ENCODE assay signal across 8 mouse cellular contexts in the genomic region with DNA sequence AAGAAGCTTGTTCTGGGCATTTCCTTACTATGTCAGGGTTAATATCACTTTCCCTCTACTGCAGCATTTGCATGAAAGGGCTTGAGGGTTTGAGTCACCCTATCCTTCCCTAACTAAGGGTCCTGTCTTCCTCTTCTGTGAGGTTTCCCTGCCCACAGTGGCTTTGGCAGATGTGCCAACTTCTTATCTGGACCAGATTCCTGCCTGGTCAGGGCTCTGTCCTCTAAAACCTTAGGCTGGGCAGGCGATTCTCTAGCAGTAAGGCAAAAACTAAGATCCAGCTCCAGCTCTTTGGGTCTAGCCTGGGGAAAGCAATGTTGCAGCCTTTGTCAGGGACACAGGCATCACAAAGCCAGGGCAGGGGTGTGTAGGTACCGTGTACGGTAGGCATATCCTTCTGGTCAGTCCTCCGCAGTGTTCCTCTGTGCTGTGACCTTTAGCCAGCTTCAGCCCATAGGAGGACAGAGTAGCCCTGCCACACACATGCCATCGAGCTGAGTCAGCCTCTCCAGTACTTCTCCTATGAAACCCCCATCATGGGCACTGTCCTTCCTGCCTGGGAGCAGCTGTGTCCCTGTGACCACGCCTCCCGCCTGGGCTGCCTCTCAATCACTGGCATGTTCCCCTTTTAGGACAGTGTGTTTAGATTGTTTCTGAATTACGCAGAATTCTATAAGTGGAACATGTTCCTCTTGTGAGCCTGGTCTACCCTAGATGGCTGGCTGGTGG. TPM values are rescaled to one million over a fixed set of nuclear protein-coding genes. Genes with fewer than 3 reads are reported as not detected.
DNase-seq lines count a peak whose midpoint lies in the region; ATAC-seq lines count a peak whose summit lies in the region.

No protein-coding gene starts in this region.

- H3K4me2 ChIP-seq in stomach, embryonic 16.5 days (ENCODE audit: low read depth, low read length) = no peak overlapping the region
- no peak overlapping the region for H3K4me2 ChIP-seq in forebrain, embryonic 16.5 days (ENCODE audit: low read length)

- H3K9ac ChIP-seq in stomach, embryonic 16.5 days (ENCODE audit: low read length) = no peak overlapping the region
- no peak overlapping the region for H3K9ac ChIP-seq in forebrain, embryonic 16.5 days (replicated peaks; ENCODE audit: low read depth, low read length)

- 78% methylated on average over 8 of the region's 8 CpGs for WGBS in stomach, embryonic 16.5 days
- WGBS in forebrain, embryonic 16.5 days = 95% methylated on average over 8 of the region's 8 CpGs

- H3K4me1 ChIP-seq in stomach, embryonic 16.5 days (ENCODE audit: control insufficient read depth, insufficient read depth, low read length) = no peaks in the 10 kb centered on the region
- no peaks in the 10 kb centered on the region for H3K4me1 ChIP-seq in forebrain, embryonic 16.5 days (replicated peaks; ENCODE audit: control insufficient read depth, insufficient read depth, low read length)

- H3K27ac ChIP-seq in stomach, embryonic 16.5 days (ENCODE audit: low read length) = peak overlapping the region; percentile 10; the same call in 1 of the 2 replicates
- H3K27ac ChIP-seq in forebrain, embryonic 16.5 days (ENCODE audit: low read length) = no peak overlapping the region

- no peaks in the 10 kb centered on the region for H3K27me3 ChIP-seq in stomach, embryonic 16.5 days (ENCODE audit: control insufficient read depth, insufficient read depth, low read length)
- H3K27me3 ChIP-seq in forebrain, embryonic 16.5 days (replicated peaks; ENCODE audit: control insufficient read depth, insufficient read depth, low read length) = no peaks in the 10 kb centered on the region

- H3K4me3 ChIP-seq in stomach, embryonic 16.5 days (replicated peaks; ENCODE audit: low read length) = no peak overlapping the region
- no peak overlapping the region for H3K4me3 ChIP-seq in forebrain, embryonic 16.5 days (replicated peaks; ENCODE audit: low read length)

- intact Hi-C loops in left cerebral cortex, postnatal 36 days (cut with DNase I) = no loop called here
- intact Hi-C loops in heart, postnatal 36 days (cut with DNase I) = loop anchor here (5.0 kb wide), 1 partner anchor 41 kb away; no protein-coding TSS in a partner anchor

- DNase-seq in left cerebral cortex, adult 9 months (ENCODE audit: low spot score in 2 of 2) = peak; percentile 10 to 20
- no peak for DNase-seq in left cerebral cortex, postnatal 36 days (ENCODE audit: low spot score in 2 of 2)
- DNase-seq in c-Kit-positive CD71-negative TER-119-negative erythroid progenitor cells, embryonic 14.5 days (ENCODE audit: low read depth) = peak; percentile 47
- DNase-seq in heart, postnatal 36 days = peak; percentile 60 to 66
- DNase-seq in lung, adult 18-20 months = peak; percentile 73 to 79
- DNase-seq in MN1 (ENCODE audit: low spot score) = no peak

- H3K9me3 ChIP-seq in stomach, embryonic 16.5 days (replicated peaks; ENCODE audit: control insufficient read depth, low read length) = no peaks in the 10 kb centered on the region
- H3K9me3 ChIP-seq in forebrain, embryonic 16.5 days (ENCODE audit: control insufficient read depth, low read length) = no peaks in the 10 kb centered on the region

- peaks cover 3% of the 10 kb centered on the region; the same call in 1 of the 2 replicates for H3K36me3 ChIP-seq in stomach, embryonic 16.5 days (ENCODE audit: control insufficient read depth, insufficient read depth, low read length)
- H3K36me3 ChIP-seq in forebrain, embryonic 16.5 days (ENCODE audit: control insufficient read depth, insufficient read depth) = no peaks in the 10 kb centered on the region

- peak; percentile 66; the same call in 1 of the 2 replicates for ATAC-seq in stomach, embryonic 16.5 days (ENCODE audit: insufficient read depth, low FRiP score)
- no peak for ATAC-seq in forebrain, embryonic 16.5 days

RNA-seq across cellular contexts. Expression of a gene that starts 43.8 kb away (rescaled TPM):
- total RNA-seq in left cerebral cortex, postnatal 36 days (2021) = 1 to 10 TPM; 2.4 to 3.2 TPM
- under 1 TPM; 0.70 to 0.78 TPM for total RNA-seq in heart, postnatal 36 days (2021)
- polyA plus RNA-seq in stomach, embryonic 16.5 days (2015; fragmentation: Nextera tagmentation; extraction: Ambion mirVana) = 5.0 and 6.4 TPM in 2 replicates
- 11.0 and 12.2 TPM in 2 replicates for polyA plus RNA-seq in forebrain, embryonic 16.5 days (2015; fragmentation: Nextera tagmentation; extraction: Ambion mirVana)

Comparison
In these comparisons a context has a peak if more than half of its experiments do, and no peak if none do; other contexts are left out.
1. DNase-seq: peak in left cerebral cortex, adult 9 months (2 of 2), c-Kit-positive CD71-negative TER-119-negative erythroid progenitor cells, embryonic 14.5 days (single experiment), heart, postnatal 36 days (2 of 2) and lung, adult 18-20 months (2 of 2); none in left cerebral cortex, postnatal 36 days (0 of 2) and MN1 (single experiment).